Mouse (Mus musculus): ENCODE measurements around the gene Cyb561d2.

DNA sequence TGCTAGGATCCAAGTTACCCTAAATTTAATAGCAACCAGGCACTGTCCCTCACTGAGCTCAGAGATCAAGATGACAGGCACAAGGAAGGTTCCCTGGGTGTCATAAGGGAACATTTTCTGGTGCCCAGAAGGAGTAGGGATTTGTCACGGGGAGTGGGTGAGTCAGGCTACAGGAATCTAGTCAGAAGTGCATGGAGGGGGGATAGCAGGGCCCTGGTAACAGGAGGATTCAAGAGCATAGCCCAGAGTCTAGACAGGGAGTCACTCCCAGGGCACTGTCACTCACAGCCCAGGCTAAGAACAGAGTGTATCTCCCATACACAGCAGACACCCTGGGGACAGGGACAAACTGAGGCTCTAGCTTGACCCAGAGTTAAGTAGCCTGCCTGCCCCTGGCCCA lies 48.5 kb downstream of the Cyb561d2 start:
- TF ChIP-seq CHD2 (IDR thresholded peaks at IDR 0.05; ENCODE audit: low read depth, low read length) (no peak), ZNF384 (IDR thresholded peaks at IDR 0.05; ENCODE audit: low read depth, low read length) (no peak), MAFK (IDR thresholded peaks at IDR 0.05; ENCODE audit: insufficient read depth, low read depth, low read length) (no peak), HCFC1 (IDR thresholded peaks at IDR 0.05; ENCODE audit: borderline replicate concordance, insufficient read depth, low read length) (no peak)

Data from ES-E14 (cell line).